Mouse (Mus musculus): ENCODE data around the gene Cwc25. TPM values are rescaled to one million over a fixed set of nuclear protein-coding genes. Genes with fewer than 3 reads are reported as not detected.
A peak's percentile ranks its signal among the peaks of the same experiment; 100 is the strongest.

Gene Cwc25
- total RNA-seq, 2 experiments from 2014 or later = 13.0 to 18.9 TPM

- no peak for ATAC-seq (replicated peaks; ENCODE audit: poor library complexity, severe bottlenecking)
These were observed 64.6 kb downstream of the Cwc25 start for GRCm38 (mm10) chr11:97701581-97702392.

GRCm38 (mm10) chr11:97700746-97701580, 65.4 kb downstream of the Cwc25 start:
- no peak for ATAC-seq (replicated peaks; ENCODE audit: poor library complexity, severe bottlenecking)

- peak; percentile 5; the same call in 1 of the 2 replicates for ATAC-seq (replicated peaks; ENCODE audit: poor library complexity, severe bottlenecking)
These were observed 66.2 kb downstream of the Cwc25 start, which contains the start of gene Pcgf2 for GRCm38 (mm10) chr11:97700003-97700745. Pcgf2 (minus strand) TSS chr11:97700497.

GRCm38 (mm10) chr11:97699626-97700002, 66.7 kb downstream of the Cwc25 start:
- no peak for ATAC-seq (replicated peaks; ENCODE audit: poor library complexity, severe bottlenecking)

- no peak for ATAC-seq (replicated peaks; ENCODE audit: poor library complexity, severe bottlenecking)
These were observed 67.4 kb downstream of the Cwc25 start for GRCm38 (mm10) chr11:97698741-97699611.

- ATAC-seq (replicated peaks; ENCODE audit: poor library complexity, severe bottlenecking) = no peak
These were observed 68.3 kb downstream of the Cwc25 start for GRCm38 (mm10) chr11:97697891-97698529.

GRCm38 (mm10) chr11:97697199-97697890, 69.0 kb downstream of the Cwc25 start:
- ATAC-seq (replicated peaks; ENCODE audit: poor library complexity, severe bottlenecking) = no peak

- ATAC-seq (replicated peaks; ENCODE audit: poor library complexity, severe bottlenecking) = no peak
These were observed 69.7 kb downstream of the Cwc25 start for GRCm38 (mm10) chr11:97696669-97697068.

GRCm38 (mm10) chr11:97695712-97696401, 70.5 kb downstream of the Cwc25 start:
- no peak for ATAC-seq (replicated peaks; ENCODE audit: poor library complexity, severe bottlenecking)

Other genes starting within 250 kb of the Cwc25 start
- not detected in 2 replicates for gene Srcin1, start 190.4 kb downstream of the Cwc25 start, total RNA-seq (2014; fragmentation: Nextera tagmentation)
- not detected in 2 replicates for gene Srcin1, start 190.4 kb downstream of the Cwc25 start, total RNA-seq (2017)
- gene Epop, start 136.9 kb downstream of the Cwc25 start, total RNA-seq (2014; fragmentation: Nextera tagmentation) = 7.5 and 8.1 TPM in 2 replicates
- 1.6 and 2.5 TPM in 2 replicates for gene Epop, start 136.9 kb downstream of the Cwc25 start, total RNA-seq (2017)
- gene Mllt6, start 103.1 kb downstream of the Cwc25 start, total RNA-seq (2014; fragmentation: Nextera tagmentation) = 5.7 and 8.5 TPM in 2 replicates
- 4.9 and 6.5 TPM in 2 replicates for gene Mllt6, start 103.1 kb downstream of the Cwc25 start, total RNA-seq (2017)
- 48.1 and 62.9 TPM in 2 replicates for gene Cisd3, start 80.7 kb downstream of the Cwc25 start, total RNA-seq (2014; fragmentation: Nextera tagmentation)
- 0.82 and 6.5 TPM in 2 replicates for gene Cisd3, start 80.7 kb downstream of the Cwc25 start, total RNA-seq (2017)
- 6.3 and 14.3 TPM in 2 replicates for gene Pcgf2, start 66.1 kb downstream of the Cwc25 start, total RNA-seq (2014; fragmentation: Nextera tagmentation)
- 1.8 and 2.8 TPM in 2 replicates for gene Pcgf2, start 66.1 kb downstream of the Cwc25 start, total RNA-seq (2017)
- gene Psmb3, start 63.2 kb downstream of the Cwc25 start, total RNA-seq (2014; fragmentation: Nextera tagmentation) = 181 and 283 TPM in 2 replicates
- gene Psmb3, start 63.2 kb downstream of the Cwc25 start, total RNA-seq (2017) = 168 and 196 TPM in 2 replicates
- 23.4 and 28.1 TPM in 2 replicates for gene Pip4k2b, start 21.9 kb downstream of the Cwc25 start, total RNA-seq (2014; fragmentation: Nextera tagmentation)
- gene Pip4k2b, start 21.9 kb downstream of the Cwc25 start, total RNA-seq (2017) = 16.6 and 20.8 TPM in 2 replicates
- not detected in 2 replicates for gene 1700001P01Rik, start 9.4 kb upstream of the Cwc25 start, total RNA-seq (2014; fragmentation: Nextera tagmentation)
- gene 1700001P01Rik, start 9.4 kb upstream of the Cwc25 start, total RNA-seq (2017) = not detected in 2 replicates
- gene Rpl23, start 15.9 kb upstream of the Cwc25 start, total RNA-seq (2014; fragmentation: Nextera tagmentation) = 2,177 and 2,335 TPM in 2 replicates
- 2,263 and 3,329 TPM in 2 replicates for gene Rpl23, start 15.9 kb upstream of the Cwc25 start, total RNA-seq (2017)
- 60.5 and 60.7 TPM in 2 replicates for gene Lasp1, start 32.4 kb upstream of the Cwc25 start, total RNA-seq (2014; fragmentation: Nextera tagmentation)
- 92.5 and 124 TPM in 2 replicates for gene Lasp1, start 32.4 kb upstream of the Cwc25 start, total RNA-seq (2017)
- gene B230217C12Rik, start 74.2 kb upstream of the Cwc25 start, total RNA-seq (2014; fragmentation: Nextera tagmentation) = 3.8 TPM in 1 of 2 replicates, not detected in the other
- gene B230217C12Rik, start 74.2 kb upstream of the Cwc25 start, total RNA-seq (2017) = 1.3 TPM in 1 of 2 replicates, not detected in the other
- gene Fbxo47, start 117.6 kb upstream of the Cwc25 start, total RNA-seq (2014; fragmentation: Nextera tagmentation) = not detected in 2 replicates
- gene Fbxo47, start 117.6 kb upstream of the Cwc25 start, total RNA-seq (2017) = 2.0 and 2.2 TPM in 2 replicates
- 3.1 and 3.2 TPM in 2 replicates for gene Plxdc1, start 219.9 kb upstream of the Cwc25 start, total RNA-seq (2014; fragmentation: Nextera tagmentation)
- gene Plxdc1, start 219.9 kb upstream of the Cwc25 start, total RNA-seq (2017) = 1.6 and 3.9 TPM in 2 replicates
- 11.0 and 15.7 TPM in 2 replicates for gene Arl5c, start 229.6 kb upstream of the Cwc25 start, total RNA-seq (2014; fragmentation: Nextera tagmentation)
- 2.9 and 6.1 TPM in 2 replicates for gene Arl5c, start 229.6 kb upstream of the Cwc25 start, total RNA-seq (2017)